Mouse (Mus musculus) CH12.LX (cell line): Measurements from ENCODE around the gene Dmd.

Experiments
- CHD1 ChIP-seq: IDR thresholded peaks from 2 replicates; pipeline ENCODE4 v1.6.1; 2012; ENCODE audit warnings: low read depth, low read length, improper control_type of control experiment, inconsistent platforms
- CTCF ChIP-seq, 2 experiments: IDR thresholded peaks in 1 of 2; conservative IDR thresholded peaks in 1 of 2; 2 replicates each; pipeline ENCODE4 v1.5.1; 2011 to 2012; ENCODE audit warnings: low read depth in 2 of 2, low read length in 2 of 2, improper control_type of control experiment in 1 of 2, inconsistent platforms in 1 of 2, mild to moderate bottlenecking in 1 of 2, moderate library complexity in 1 of 2
- E2F4 ChIP-seq: IDR thresholded peaks from 2 replicates; pipeline ENCODE4 v1.6.1; 2011; ENCODE audit warnings: low read depth, low read length, improper control_type of control experiment; ENCODE audit not compliant: insufficient replicate concordance
- EP300 ChIP-seq: IDR thresholded peaks from 2 replicates; pipeline ENCODE4 v1.6.1; 2011; ENCODE audit warnings: low read length, improper control_type of control experiment
- MAZ ChIP-seq: IDR thresholded peaks from 2 replicates; pipeline ENCODE4 v1.6.1; 2012; ENCODE audit warnings: low read depth, mild to moderate bottlenecking, inconsistent platforms, low read length, improper control_type of control experiment, moderate library complexity
- MEF2A ChIP-seq: IDR thresholded peaks from 2 replicates; pipeline ENCODE4 v1.6.1; 2014; ENCODE audit warnings: low read depth, mild to moderate bottlenecking, inconsistent platforms, low read length, improper control_type of control experiment, borderline replicate concordance
- POLR2A ChIP-seq: IDR thresholded peaks from 2 replicates; pipeline ENCODE4 v1.6.1; 2011; ENCODE audit warnings: low read depth, mild to moderate bottlenecking, improper control_type of control experiment, low read length
- SMC3 ChIP-seq: IDR thresholded peaks from 2 replicates; pipeline ENCODE4 v1.6.1; 2011; ENCODE audit warnings: low read depth, low read length, improper control_type of control experiment
- UBTF ChIP-seq: IDR thresholded peaks from 2 replicates; pipeline ENCODE4 v1.6.1; 2012; ENCODE audit warnings: low read depth, mild to moderate bottlenecking, inconsistent platforms, low read length, improper control_type of control experiment, moderate library complexity

DNA sequence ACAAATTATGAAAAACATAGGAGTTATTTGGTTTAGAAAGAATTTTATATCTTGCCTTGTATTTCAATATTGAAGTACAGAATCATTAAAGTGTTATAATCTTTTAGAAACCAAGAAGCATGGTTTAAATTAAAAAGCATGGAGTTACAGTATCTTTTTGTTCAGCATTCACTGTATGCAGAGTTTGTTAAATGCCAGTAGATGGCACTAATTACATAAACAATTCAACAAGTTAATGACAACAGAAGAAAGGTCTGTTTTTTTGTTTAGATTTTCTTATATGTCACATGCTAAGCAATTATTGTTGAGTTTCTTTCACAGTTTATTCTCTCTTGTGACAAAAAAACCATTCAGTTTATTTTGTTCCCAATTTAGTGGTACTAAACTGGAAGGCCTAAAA is 1649.8 kb downstream of the Dmd start:
- TF ChIP-seq CHD1 = no peak
- no peak for TF ChIP-seq UBTF
- no peak for TF ChIP-seq EP300
- no peak for TF ChIP-seq POLR2A
- no peak for TF ChIP-seq CTCF (conservative IDR thresholded peaks at IDR 0.05 in 1 of 2, IDR thresholded peaks at IDR 0.05 in 1 of 2; ENCODE audit: low read depth in 2 of 2, low read length in 2 of 2)
- TF ChIP-seq MAZ = no peak
- no peak for TF ChIP-seq SMC3
- TF ChIP-seq E2F4 = no peak
- TF ChIP-seq MEF2A = no peak
